ENCODE assay signal across 24 mouse cellular contexts in the genomic region with DNA sequence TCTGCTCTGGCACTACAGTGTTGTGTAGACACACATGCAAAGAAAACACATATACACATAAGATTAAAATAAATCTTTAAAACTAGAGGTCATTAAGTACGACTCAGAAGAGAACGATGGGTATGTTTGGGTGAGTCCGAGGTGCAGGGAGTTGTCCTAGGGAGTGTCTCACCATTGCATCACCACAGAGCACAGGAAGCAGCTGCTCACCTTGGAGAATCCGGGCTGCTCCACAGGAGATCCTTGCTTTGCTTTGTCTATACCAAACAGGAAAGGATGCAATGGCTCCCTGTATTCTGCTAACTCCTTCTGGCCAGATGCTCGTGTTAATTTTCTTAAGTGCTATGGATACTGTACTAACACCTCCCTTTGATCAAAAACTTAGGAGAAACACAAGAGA.
DNase-seq lines count a peak whose midpoint lies in the region; TF ChIP-seq lines count a peak whose summit lies in the region.
"Had no signal": no experiment of that assay in that cellular context is flagged by ENCODE, and none has a peak within 500 bp of the region (broad histone marks: within the 10 kb centered on the region; RNA-seq: fewer than 3 reads in every experiment).

No protein-coding gene starts in this region.

- no peaks in the 10 kb centered on the region for H3K27me3 ChIP-seq in ES-Bruce4 (ENCODE audit: control insufficient read depth, insufficient read depth, low read length, poor library complexity, severe bottlenecking)
- no peaks in the 10 kb centered on the region for H3K27me3 ChIP-seq in myocyte (ENCODE audit: control insufficient read depth, insufficient read depth, insufficient read length)
- H3K27me3 ChIP-seq: CH12.LX; embryonic facial prominence, embryonic 12.5 days; embryonic facial prominence, embryonic 15.5 days; hindbrain, embryonic 13.5 days; intestine, embryonic 15.5 days had no signal

- H3K9ac ChIP-seq in ES-Bruce4 (ENCODE audit: low read depth, poor library complexity, severe bottlenecking), result no peak overlapping the region
- H3K9ac ChIP-seq: embryonic facial prominence, embryonic 12.5 days; embryonic facial prominence, embryonic 15.5 days; forebrain, postnatal 0 days; hindbrain, embryonic 13.5 days; intestine, embryonic 15.5 days had no signal

- H3K4me3 ChIP-seq in ES-Bruce4 (ENCODE audit: low read depth, low read length) (no peak overlapping the region), myocyte (no peak overlapping the region)
- H3K4me3 ChIP-seq: embryonic facial prominence, embryonic 12.5 days; embryonic facial prominence, embryonic 15.5 days; gastrocnemius, adult 2 months; hindbrain, embryonic 10.5 days; hindbrain, embryonic 13.5 days; intestine, embryonic 15.5 days had no signal

- H3K4me2 ChIP-seq in myocyte (ENCODE audit: low read depth), result no peak overlapping the region
- H3K4me2 ChIP-seq: embryonic facial prominence, embryonic 12.5 days; embryonic facial prominence, embryonic 15.5 days; heart, embryonic 11.5 days; hindbrain, embryonic 13.5 days; intestine, embryonic 15.5 days had no signal

- H3K4me1 ChIP-seq in ES-Bruce4 (ENCODE audit: control insufficient read depth, insufficient read depth, low read length), result peaks cover 3% of the 10 kb centered on the region
- H3K4me1 ChIP-seq: embryonic facial prominence, embryonic 12.5 days; embryonic facial prominence, embryonic 15.5 days; hindbrain, embryonic 10.5 days; hindbrain, embryonic 13.5 days; intestine, embryonic 15.5 days had no signal

- H3ac ChIP-seq in myocyte (ENCODE audit: control insufficient read depth, insufficient read length), result no peak overlapping the region

- H3K27ac ChIP-seq in ES-Bruce4 (ENCODE audit: insufficient read depth, low read length), result peak overlapping the region; percentile 90
- H3K27ac ChIP-seq: embryonic facial prominence, embryonic 12.5 days; embryonic facial prominence, embryonic 15.5 days; gastrocnemius, adult 2 months; hindbrain, embryonic 10.5 days; hindbrain, embryonic 13.5 days; intestine, embryonic 15.5 days had no signal

- TF ChIP-seq CTCF in ES-Bruce4 (IDR thresholded peaks at IDR 0.05; ENCODE audit: low read depth, low read length), result no peak

- no peaks in the 10 kb centered on the region for H3K9me3 ChIP-seq in ES-Bruce4 (replicated peaks; ENCODE audit: control insufficient read depth, insufficient read depth, low read length, poor library complexity, severe bottlenecking)
- H3K9me3 ChIP-seq: embryonic facial prominence, embryonic 12.5 days; embryonic facial prominence, embryonic 15.5 days; hindbrain, embryonic 10.5 days; hindbrain, embryonic 13.5 days; intestine, embryonic 15.5 days had no signal

- DNase-seq in R1 (ENCODE audit: low read depth, low spot score), result peak; percentile 93
- DNase-seq in adrenal gland, postnatal 4 days (ENCODE audit: low spot score in 2 of 2), result no peak
- no peak for DNase-seq in layer of hippocampus, adult 9-10 months (ENCODE audit: low spot score)
- no peak for DNase-seq in urinary bladder, postnatal 25 days (ENCODE audit: low spot score)
- DNase-seq: adrenal gland, adult 8-10 months; adrenal gland, postnatal 25 days; cerebellum, adult 11 months; cerebellum, adult 2 months; cerebellum, adult 9-11 months; cerebellum, postnatal 25 days; forebrain, postnatal 0 days; gastrocnemius, adult 2 months; gastrocnemius, postnatal 14 days; heart, adult 11 months; kidney, adult 11 months had no signal

- no peaks in the 10 kb centered on the region for H3K79me2 ChIP-seq in myocyte (ENCODE audit: control insufficient read depth, insufficient read depth)

- H3K36me3 ChIP-seq in ES-Bruce4 (ENCODE audit: control insufficient read depth, insufficient read depth, low read length, poor library complexity, severe bottlenecking), result no peaks in the 10 kb centered on the region
- no peaks in the 10 kb centered on the region for H3K36me3 ChIP-seq in myocyte (ENCODE audit: control insufficient read depth, insufficient read depth)
- H3K36me3 ChIP-seq: embryonic facial prominence, embryonic 12.5 days; embryonic facial prominence, embryonic 15.5 days; hindbrain, embryonic 10.5 days; hindbrain, embryonic 13.5 days; intestine, embryonic 15.5 days had no signal

- TF ChIP-seq POLR2A in ES-Bruce4 (IDR thresholded peaks at IDR 0.05; ENCODE audit: insufficient read depth, low read length), result no peak
- no peak for TF ChIP-seq POLR2A in myocyte (IDR thresholded peaks at IDR 0.05; ENCODE audit: insufficient read length, low read depth)

- peak; percentile 99 for TF ChIP-seq EP300 in ES-Bruce4 (IDR thresholded peaks at IDR 0.05; ENCODE audit: insufficient read depth, low read depth, low read length)

TF ChIP-seq in myocyte, 11 proteins besides CTCF, POLR2A, EP300 and RAD21:
- TF ChIP-seq REST (IDR thresholded peaks at IDR 0.05; ENCODE audit: insufficient read depth, insufficient read length) (no peak), CEBPB (IDR thresholded peaks at IDR 0.05; ENCODE audit: insufficient read depth, poor library complexity, severe bottlenecking) (peak; percentile 75; the same call in 1 of the 2 replicates), MYOD1 (IDR thresholded peaks at IDR 0.05; ENCODE audit: control insufficient read depth in 1 of 3, insufficient read length in 2 of 3, low read depth in 2 of 3) (peak in 1 of 3 experiments; percentile 45)
TF ChIP-seq in myocyte: peak in this region for 2.
